Mouse (Mus musculus): ENCODE data around the gene Olfr809.

Gene Olfr809

GRCm38 (mm10) chr10:129774338-129774737 is at the start of gene Olfr809:
Olfr809 (plus strand) TSS chr10:129774638.
- no peak for DNase-seq

- no peak for DNase-seq
Measured at GRCm38 (mm10) chr10:129729275-129729674, 45.2 kb upstream of the Olfr809 start, which contains the start of gene Olfr805. Olfr805 (minus strand) TSS chr10:129729375.

- no peak for DNase-seq
Measured at GRCm38 (mm10) chr10:129741821-129742220, 32.6 kb upstream of the Olfr809 start, which contains the start of gene Olfr806. Olfr806 (minus strand) TSS chr10:129741921.

GRCm38 (mm10) chr10:129757693-129758092 is 16.7 kb upstream of the Olfr809 start, which contains the start of gene Olfr807:
Olfr807 (minus strand) TSS chr10:129757793.
- DNase-seq, result no peak

GRCm38 (mm10) chr10:129765182-129765581 is 9.3 kb upstream of the Olfr809 start, which contains the start of gene Olfr808:
Olfr808 (plus strand) TSS chr10:129765482.
- no peak for DNase-seq

- DNase-seq, result no peak
Measured at GRCm38 (mm10) chr10:129778123-129778522, 3.7 kb downstream of the Olfr809 start.

GRCm38 (mm10) chr10:129794817-129795216 is 20.4 kb downstream of the Olfr809 start, which contains the start of gene Olfr810:
Olfr810 (minus strand) TSS chr10:129794917.
- no peak for DNase-seq

GRCm38 (mm10) chr10:129804296-129804695 is 29.9 kb downstream of the Olfr809 start, which contains the start of gene Olfr811:
Olfr811 (minus strand) TSS chr10:129804396.
- DNase-seq, result no peak

Data from right cerebral cortex, adult 18-20 months (tissue).